Mouse (Mus musculus) urinary bladder, adult 2 months (tissue): ENCODE measurements around the gene Cldn14. TPM values are rescaled to one million over a fixed set of nuclear protein-coding genes. Genes with fewer than 3 reads are reported as not detected.
"Not testable (repeated sequence)": the region's sequence is repeated elsewhere in the genome, so short reads cannot be mapped to it uniquely, and the experiment has no call there.

Experiments
- DNase-seq: peaks from one replicate; pipeline ENCODE4 v3.0.0; 2022; ENCODE audit warnings: low spot score
- polyA plus RNA-seq: library from polyadenylated mRNA; depleted of rRNA; stranded (reverse); fragments of >200 nt; gene quantifications from 2 replicates; pipeline ENCODE4 v1.2.3, GENCODE M21; 2012; rRNA removed

Cldn14 gene
- not detected in 2 replicates for polyA plus RNA-seq

- no peak for DNase-seq
Measured at GRCm38 (mm10) chr16:94008737-94009136, at the start of gene Cldn14. Gene Cldn14 (minus strand): TSS chr16:94008837.

DNA sequence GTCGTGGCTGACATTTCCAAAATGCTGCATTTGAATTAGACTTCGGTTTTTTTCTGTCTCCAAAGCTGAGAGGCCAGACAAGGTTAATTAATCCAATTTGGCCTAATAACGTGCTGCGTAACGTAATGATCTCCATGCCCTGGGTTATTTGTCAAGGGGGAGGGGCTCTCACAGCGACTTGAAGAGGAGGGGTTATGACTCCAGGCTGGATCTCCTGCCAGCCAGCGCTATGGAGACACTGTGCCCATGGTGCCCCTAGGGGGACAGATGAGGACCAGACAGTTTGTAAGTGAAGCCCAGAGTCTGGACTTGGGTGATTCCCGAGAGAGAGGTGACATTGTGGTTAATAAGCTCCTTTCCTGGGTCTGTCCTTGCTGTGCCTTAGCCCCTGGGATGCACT, 46.9 kb upstream of the Cldn14 start:
- DNase-seq = no peak

- DNase-seq = no peak
Measured at GRCm38 (mm10) chr16:94055176-94055575, 46.5 kb upstream of the Cldn14 start.

GRCm38 (mm10) chr16:94050368-94050767, 41.7 kb upstream of the Cldn14 start:
- DNase-seq = no peak

- no peak for DNase-seq
Measured at GRCm38 (mm10) chr16:94044996-94045395, 36.4 kb upstream of the Cldn14 start.

DNA sequence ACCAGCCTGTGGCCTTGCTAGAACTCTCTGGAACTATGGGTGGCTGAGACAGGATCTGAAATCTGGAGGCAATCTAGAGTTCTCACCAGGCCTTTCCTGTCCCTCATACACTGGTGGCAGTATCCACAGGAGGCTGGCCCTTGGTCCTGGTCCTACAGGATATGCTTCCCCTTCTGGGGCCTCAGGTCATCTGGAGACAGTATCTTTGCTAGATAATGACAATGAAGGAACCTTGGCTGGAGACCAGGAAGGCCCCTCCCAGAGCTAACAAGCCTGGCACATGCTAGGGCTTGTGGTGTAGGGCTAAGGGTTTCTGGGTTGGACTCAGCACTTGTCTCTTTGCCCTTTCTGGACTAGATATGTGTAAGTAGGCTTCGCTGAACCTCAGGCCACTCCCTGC, 35.2 kb upstream of the Cldn14 start:
- DNase-seq = no peak

GRCm38 (mm10) chr16:94041065-94041712, 32.6 kb upstream of the Cldn14 start:
- no peak for DNase-seq

- no peak for DNase-seq
Measured at GRCm38 (mm10) chr16:94040485-94040884, 31.8 kb upstream of the Cldn14 start.

- DNase-seq = no peak
Measured at GRCm38 (mm10) chr16:94038986-94039341, 30.3 kb upstream of the Cldn14 start.

DNA sequence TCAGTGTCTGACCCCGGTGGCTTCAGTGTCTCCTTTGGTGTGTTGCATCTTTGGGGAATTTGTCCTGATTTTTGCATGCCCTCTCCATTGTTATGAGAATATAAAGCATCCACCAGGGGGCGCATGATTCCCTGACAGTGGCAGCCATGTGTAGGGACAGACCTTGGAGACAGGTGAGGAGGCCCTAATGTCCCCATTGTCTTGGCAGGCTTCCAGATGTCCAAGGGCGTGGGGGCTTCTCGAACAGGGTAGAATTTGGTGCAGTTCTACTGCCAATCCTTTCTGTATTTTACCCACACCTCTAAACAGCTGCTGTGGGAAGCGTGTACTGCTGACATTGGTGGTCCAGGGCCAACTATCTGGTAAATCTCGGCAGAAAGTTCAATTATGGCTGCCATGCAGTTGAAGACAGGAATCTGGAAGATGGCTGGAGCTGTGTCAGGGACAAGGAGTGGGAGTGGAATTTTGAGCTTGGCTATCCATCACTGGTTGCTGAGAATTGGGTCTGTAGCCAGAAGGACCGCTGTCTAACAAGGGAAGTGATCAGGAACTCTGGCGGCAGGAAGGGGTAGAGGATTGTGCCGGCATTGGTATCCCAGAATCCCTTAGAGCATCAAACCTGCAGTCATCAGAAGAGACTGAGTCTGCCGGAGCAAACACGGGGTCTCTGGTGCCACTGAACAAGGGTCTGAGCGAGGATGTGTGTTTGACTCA, 29.8 kb upstream of the Cldn14 start:
- DNase-seq = peak; percentile 31

DNA sequence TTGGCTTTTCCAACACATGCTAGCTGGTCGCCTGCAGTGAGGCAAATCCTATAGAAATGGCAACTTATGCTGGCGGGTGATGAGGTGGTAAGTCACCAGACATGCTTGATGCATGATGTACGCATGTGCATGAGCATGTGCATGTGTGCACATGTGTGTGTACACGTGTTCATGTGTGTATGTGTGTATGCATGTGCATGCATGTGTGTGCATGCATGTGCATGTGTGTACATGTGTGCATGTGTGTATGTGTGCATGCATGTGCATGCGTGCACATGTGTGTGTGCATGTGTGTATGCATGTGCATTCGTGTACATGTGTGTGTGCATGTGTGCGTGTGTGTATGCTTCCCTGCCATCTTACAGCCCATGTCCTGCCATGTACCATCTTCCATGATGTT, 28.6 kb upstream of the Cldn14 start:
- DNase-seq = no peak

GRCm38 (mm10) chr16:94034152-94034551, 25.5 kb upstream of the Cldn14 start:
- DNase-seq = no peak

DNA sequence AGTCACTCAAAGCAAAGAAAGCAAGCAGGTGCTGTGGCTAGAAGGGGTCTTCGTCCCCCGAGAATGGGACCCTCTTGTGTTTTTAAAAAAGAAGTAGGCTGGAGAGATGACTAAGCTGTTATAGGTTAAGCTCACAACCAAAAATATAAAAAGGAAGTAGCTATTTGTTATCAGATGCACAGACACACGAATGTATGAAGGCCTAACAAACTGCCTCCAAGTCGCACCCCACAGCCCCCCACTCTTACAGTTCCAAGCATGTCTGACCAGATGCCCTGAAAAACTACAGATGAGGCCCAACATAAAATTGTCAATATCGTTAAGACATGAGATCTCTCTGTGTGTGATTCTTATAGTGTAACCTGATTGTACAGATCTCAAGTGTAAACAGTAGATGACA, 23.6 kb upstream of the Cldn14 start:
- no peak for DNase-seq

- no peak for DNase-seq
Measured at GRCm38 (mm10) chr16:94023352-94024280, 15.0 kb upstream of the Cldn14 start.

DNA sequence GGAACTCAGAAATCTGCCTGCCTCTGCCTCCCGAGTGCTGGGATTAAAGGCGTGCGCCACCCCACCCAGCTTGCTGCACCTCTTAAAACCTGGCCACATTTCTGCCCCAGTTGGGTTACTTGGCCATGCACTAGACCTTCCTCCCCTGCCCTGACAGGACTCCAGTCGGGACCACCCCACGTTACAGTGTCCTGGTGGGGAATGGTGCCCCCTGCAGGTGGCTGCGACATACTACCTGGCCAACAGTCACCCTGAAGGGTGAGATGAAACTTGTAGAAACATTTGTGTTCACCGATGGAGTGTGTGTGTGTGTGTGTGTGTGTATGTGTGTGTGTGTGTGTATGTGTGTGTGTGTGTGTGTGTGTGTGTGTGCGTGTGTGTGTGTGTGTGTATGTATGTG, 11.1 kb upstream of the Cldn14 start:
- DNase-seq = not testable (repeated sequence)

- no peak for DNase-seq
Measured at GRCm38 (mm10) chr16:94017953-94018352, 9.3 kb upstream of the Cldn14 start.

GRCm38 (mm10) chr16:94014489-94015096, 6.0 kb upstream of the Cldn14 start:
- no peak for DNase-seq

DNA sequence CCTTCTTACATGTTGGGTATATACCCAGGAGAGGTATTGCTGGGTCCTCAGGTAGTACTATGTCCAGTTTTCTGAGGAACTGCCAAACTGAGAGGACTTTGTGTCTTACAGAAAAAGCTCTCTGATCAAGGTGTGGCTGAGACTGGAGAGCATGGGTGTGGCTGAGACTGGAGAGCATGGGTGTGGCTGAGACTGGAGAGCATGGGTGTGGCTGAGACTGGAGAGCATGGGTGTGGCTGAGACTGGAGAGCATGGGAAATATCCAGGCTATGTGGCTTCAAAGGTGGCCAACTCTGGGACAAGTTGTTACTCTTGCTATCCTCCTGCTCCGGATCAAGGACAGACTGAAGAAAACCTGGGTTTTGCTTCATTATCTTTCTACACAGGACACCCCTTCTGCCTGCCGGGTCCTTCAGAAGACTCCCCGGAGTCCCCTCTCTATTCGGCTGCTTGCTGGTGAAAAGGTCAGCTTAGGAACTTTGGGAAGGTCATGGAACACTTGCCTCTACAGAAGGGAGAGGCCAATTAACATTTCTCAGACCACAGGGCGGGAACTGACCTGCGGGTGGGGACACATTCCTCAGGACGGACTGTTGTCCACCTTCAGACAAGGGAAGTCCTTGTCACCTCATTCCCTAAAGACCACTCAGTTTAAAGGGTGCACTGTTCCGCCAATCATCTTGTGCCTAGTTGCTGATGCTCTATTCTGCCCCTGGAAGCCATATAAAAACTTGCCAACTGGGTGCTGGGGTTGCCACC, 4.9 kb upstream of the Cldn14 start:
- not testable (repeated sequence) for DNase-seq

DNA sequence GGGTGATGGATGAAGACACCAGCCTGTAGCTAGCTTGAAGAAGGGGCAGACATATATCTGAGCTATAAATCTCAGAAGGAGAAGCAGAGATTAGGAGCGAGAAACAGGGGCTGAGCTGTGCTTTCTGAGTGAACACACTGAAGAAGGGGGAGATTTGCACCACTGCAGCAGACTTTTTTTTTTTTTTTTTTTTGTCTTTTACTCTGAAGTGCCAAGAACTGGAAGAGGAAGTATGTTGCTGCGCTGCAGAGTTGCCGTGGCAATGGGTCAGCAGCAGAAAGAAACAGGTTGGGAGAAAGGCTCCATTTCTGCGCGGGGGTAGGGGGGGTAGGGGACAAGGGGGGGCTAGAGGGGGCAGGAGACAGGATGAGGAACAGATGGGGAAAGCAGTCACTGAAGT, 2.6 kb upstream of the Cldn14 start:
- no peak for DNase-seq

GRCm38 (mm10) chr16:94010633-94011032, 2.0 kb upstream of the Cldn14 start:
- no peak for DNase-seq

DNA sequence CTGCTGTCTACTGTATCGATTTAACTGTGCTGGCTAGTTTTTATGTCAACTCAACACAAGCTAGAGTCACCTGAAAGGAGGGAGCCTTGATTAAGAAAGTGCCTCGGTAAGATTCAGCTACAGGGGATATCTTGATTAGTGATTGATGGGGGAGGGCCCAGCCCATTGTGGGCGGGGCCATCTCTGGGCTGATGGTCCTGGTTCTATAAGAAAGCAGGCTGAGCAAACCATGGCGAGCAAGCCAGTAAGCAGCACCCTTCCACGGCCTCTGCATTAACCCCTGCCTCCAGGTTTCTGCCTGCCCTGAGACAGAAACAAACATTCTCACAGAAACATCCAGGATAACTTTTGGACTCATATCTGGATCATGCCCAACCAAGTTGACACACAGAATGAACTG, 1.5 kb upstream of the Cldn14 start:
- DNase-seq = no peak
